Mouse (Mus musculus) liver, embryonic 11.5 days (tissue): ENCODE results near the gene Syngr4. TPM values are rescaled to one million over a fixed set of nuclear protein-coding genes. Genes with fewer than 3 reads are reported as not detected.

ENCODE experiments used
- ATAC-seq: fragments of 200-750 bp; cut with Nextera tagmentation; replicated peaks from 2 replicates; pipeline ENCODE4 v1.8.0; 2017; ENCODE audit warnings: moderate number of reproducible peaks, mild to moderate bottlenecking, moderate TSS enrichment, moderate library complexity; ENCODE audit not compliant: low FRiP score
- DNase-seq: peaks from one replicate; pipeline ENCODE4 v3.0.0-alpha.2; 2017; ENCODE audit warnings: low spot score
- H3K27ac ChIP-seq: fragments of 300-500 bp; sonication (generic); 2 replicates; pipeline ENCODE4 v1.5.1; 2014; ENCODE audit warnings: mild to moderate bottlenecking, low read depth, low read length, control low read depth
- H3K27me3 ChIP-seq: fragments of 300-500 bp; sonication (generic); replicated peaks from 2 replicates; pipeline ENCODE4 v1.6.1; 2014; ENCODE audit warnings: low read length, mixed read lengths; ENCODE audit not compliant: control insufficient read depth, insufficient read depth
- H3K36me3 ChIP-seq: fragments of 300-500 bp; sonication (generic); 2 replicates; pipeline ENCODE4 v1.6.1; 2014; ENCODE audit warnings: mild to moderate bottlenecking, low read length, moderate library complexity, mixed read lengths; ENCODE audit not compliant: control insufficient read depth, insufficient read depth
- H3K4me1 ChIP-seq: fragments of 300-500 bp; sonication (generic); replicated peaks from 2 replicates; pipeline ENCODE4 v1.6.1; 2014; ENCODE audit warnings: low read length, mixed read lengths; ENCODE audit not compliant: control insufficient read depth, insufficient read depth
- H3K4me2 ChIP-seq: fragments of 300-500 bp; sonication (generic); 2 replicates; pipeline ENCODE4 v1.6.1; 2014; ENCODE audit warnings: mild to moderate bottlenecking, control low read depth, moderate library complexity
- H3K4me3 ChIP-seq: fragments of 300-500 bp; sonication (generic); 2 replicates; pipeline ENCODE4 v1.5.1; 2014; ENCODE audit warnings: low read depth, low read length, control low read depth
- H3K9ac ChIP-seq: fragments of 300-500 bp; sonication (generic); 2 replicates; pipeline ENCODE4 v1.6.1; 2014; ENCODE audit warnings: low read depth, low read length, control low read depth
- H3K9me3 ChIP-seq: fragments of 300-500 bp; sonication (generic); 2 replicates; pipeline ENCODE4 v1.6.1; 2016; ENCODE audit warnings: low read length, inconsistent platforms, mixed read lengths; ENCODE audit not compliant: control insufficient read depth
- WGBS: fragments of 180-500 bp; shearing (Covaris S2); extraction: QIAGEN DNeasy Blood & Tissue Kit; methylation state at CpG from one replicate; pipeline ENCODE4 v1.1.7; 2014; 5-methylcytosine and 5-hydroxymethylcytosine counted together
- polyA plus RNA-seq: library from polyadenylated mRNA; unstranded; fragments of >200 nt; fragmentation: Nextera tagmentation; extraction: Ambion mirVana; gene quantifications from 2 replicates; pipeline ENCODE4 v1.2.1, GENCODE M21; 2014

The Syngr4 gene
- polyA plus RNA-seq, 1 experiment from 2014 or later = 1.0 TPM

- Histone ChIP-seq H3K27ac (no peak overlapping the region), H3K9ac (no peak overlapping the region), H3K36me3 (no peaks in the 10 kb centered on the region), H3K27me3 (peaks cover 10% of the 10 kb centered on the region), H3K4me2 (no peak overlapping the region), H3K9me3 (no peaks in the 10 kb centered on the region), H3K4me3 (no peak overlapping the region), H3K4me1 (no peaks in the 10 kb centered on the region)
- 29% methylated on average over 6 of the region's 6 CpGs for WGBS
- DNase-seq = no peak
- ATAC-seq = no peak
Observed at GRCm38 (mm10) chr7:45848447-45849027, 48.0 kb downstream of the Syngr4 start.

GRCm38 (mm10) chr7:45842950-45843744 is 53.4 kb downstream of the Syngr4 start:
- ATAC-seq (no peak), DNase-seq (no peak)
- no peaks in the 10 kb centered on the region for H3K36me3 ChIP-seq
- H3K27me3 ChIP-seq = peaks cover 20% of the 10 kb centered on the region
- H3K4me2 ChIP-seq = no peak overlapping the region
- no peaks in the 10 kb centered on the region for H3K9me3 ChIP-seq
- H3K4me3 ChIP-seq = no peak overlapping the region
- no peaks in the 10 kb centered on the region for H3K4me1 ChIP-seq
- H3K27ac ChIP-seq = no peak overlapping the region
- 81% methylated on average over 10 of the region's 10 CpGs for WGBS
- H3K9ac ChIP-seq = no peak overlapping the region

Other genes starting within 250 kb of the Syngr4 start
- 0.08 TPM in 1 of 2 replicates, not detected in the other for gene Fut2, start 230.3 kb downstream of the Syngr4 start, polyA plus RNA-seq
- 0.23 TPM in 1 of 2 replicates, not detected in the other for gene Ntn5, start 212.7 kb downstream of the Syngr4 start, polyA plus RNA-seq
- 0.30 and 0.33 TPM in 2 replicates for gene Sec1, start 202.3 kb downstream of the Syngr4 start, polyA plus RNA-seq
- 1.0 and 1.2 TPM in 2 replicates for gene Car11, start 196.9 kb downstream of the Syngr4 start, polyA plus RNA-seq
- 1.8 and 1.9 TPM in 2 replicates for gene Dbp, start 191.6 kb downstream of the Syngr4 start, polyA plus RNA-seq
- gene Rpl18, start 181.3 kb downstream of the Syngr4 start, polyA plus RNA-seq = 1,405 and 1,469 TPM in 2 replicates
- gene Sphk2, start 178.7 kb downstream of the Syngr4 start, polyA plus RNA-seq = 24.2 and 25.6 TPM in 2 replicates
- gene Fam83e, start 175.5 kb downstream of the Syngr4 start, polyA plus RNA-seq = 0.77 and 1.1 TPM in 2 replicates
- not detected in 2 replicates for gene Spaca4, start 170.9 kb downstream of the Syngr4 start, polyA plus RNA-seq
- 0.30 and 0.45 TPM in 2 replicates for gene Lmtk3, start 113.0 kb downstream of the Syngr4 start, polyA plus RNA-seq
- gene Sult2b1, start 112.0 kb downstream of the Syngr4 start, polyA plus RNA-seq = 0.65 and 0.70 TPM in 2 replicates
- 67.2 and 69.1 TPM in 2 replicates for gene Cyth2, start 82.1 kb downstream of the Syngr4 start, polyA plus RNA-seq
- 0.40 and 0.74 TPM in 2 replicates for gene Kcnj14, start 71.9 kb downstream of the Syngr4 start, polyA plus RNA-seq
- 101 and 106 TPM in 2 replicates for gene Grwd1, start 65.8 kb downstream of the Syngr4 start, polyA plus RNA-seq
- gene Kdelr1, start 23.9 kb downstream of the Syngr4 start, polyA plus RNA-seq = 54.8 and 60.7 TPM in 2 replicates
- gene Grin2d, start 18.3 kb downstream of the Syngr4 start, polyA plus RNA-seq = 0.13 and 0.23 TPM in 2 replicates
- 4.0 and 5.8 TPM in 2 replicates for gene Tmem143, start 227 bp upstream of the Syngr4 start, polyA plus RNA-seq
- 91.8 and 99.6 TPM in 2 replicates for gene Emp3, start 24.7 kb upstream of the Syngr4 start, polyA plus RNA-seq
- 2.4 and 4.3 TPM in 2 replicates for gene Ccdc114, start 27.4 kb upstream of the Syngr4 start, polyA plus RNA-seq
- gene Abcc6, start 133.6 kb upstream of the Syngr4 start, polyA plus RNA-seq = 5.2 and 5.4 TPM in 2 replicates
- 45.5 and 47.6 TPM in 2 replicates for gene Nomo1, start 137.0 kb upstream of the Syngr4 start, polyA plus RNA-seq
- not detected in 2 replicates for gene Kcnj11, start 204.1 kb upstream of the Syngr4 start, polyA plus RNA-seq